In genomic region chr5:148293346-148293745, GRCm38 (mm10) we compare ENCODE assay signal across 8 mouse cellular contexts.
DNase-seq lines count a peak whose midpoint lies in the region; ATAC-seq and TF ChIP-seq lines count a peak whose summit lies in the region.

No protein-coding gene starts in this region.

- no peaks in the 10 kb centered on the region for H3K36me3 ChIP-seq in lung, postnatal 0 days (ENCODE audit: insufficient read depth, low read length)

- H3K4me2 ChIP-seq in lung, postnatal 0 days (replicated peaks; ENCODE audit: low read depth, low read length) = no peak overlapping the region

- H3K27me3 ChIP-seq in lung, postnatal 0 days (replicated peaks; ENCODE audit: insufficient read depth, low read length) = no peaks in the 10 kb centered on the region

- no peak for ATAC-seq in lung, postnatal 0 days

- WGBS in lung, postnatal 0 days = 83% methylated on average over 7 of the region's 7 CpGs

- no peak overlapping the region for H3K9ac ChIP-seq in lung, postnatal 0 days (replicated peaks; ENCODE audit: low read depth)

- TF ChIP-seq EP300 in lung, postnatal 0 days (IDR thresholded peaks at IDR 0.05) = no peak

- H3K9me3 ChIP-seq in lung, postnatal 0 days (ENCODE audit: low read length) = no peaks in the 10 kb centered on the region

- no peak for TF ChIP-seq POLR2A in brain, embryonic 14.5 days (IDR thresholded peaks at IDR 0.05; ENCODE audit: borderline replicate concordance, extremely low read depth, insufficient read depth, insufficient read length, poor library complexity, severe bottlenecking)

- peak; percentile 63 for TF ChIP-seq CTCF in lung, postnatal 0 days (IDR thresholded peaks at IDR 0.05)
- peak; percentile 57; the same call in 1 of the 2 replicates for TF ChIP-seq CTCF in brain, embryonic 14.5 days (IDR thresholded peaks at IDR 0.05; ENCODE audit: borderline replicate concordance, extremely low read depth, insufficient read depth, insufficient read length)

- H3K27ac ChIP-seq in lung, postnatal 0 days (ENCODE audit: low read length) = no peak overlapping the region

- DNase-seq in gastrocnemius, postnatal 10 days = peak; percentile 12
- no peak for DNase-seq in gastrocnemius, postnatal 36 days
- no peak for DNase-seq in lung, postnatal 0 days (ENCODE audit: low spot score)
- no peak for DNase-seq in lung, adult 18-20 months
- DNase-seq in brain, embryonic 14.5 days (ENCODE audit: low read depth) = peak; percentile 25
- peak; percentile 43 for DNase-seq in mesoderm, embryonic 11.5 days (ENCODE audit: low read depth, low spot score)
- no peak for DNase-seq in ovary, postnatal 10 days (ENCODE audit: low spot score)
- no peak for DNase-seq in adrenal gland, postnatal 36 days

- intact Hi-C loops in gastrocnemius, postnatal 36 days (cut with DNase I) = no loop called here

- no peaks in the 10 kb centered on the region for H3K4me1 ChIP-seq in lung, postnatal 0 days (ENCODE audit: insufficient read depth, low read depth, low read length)

- H3K4me3 ChIP-seq in lung, postnatal 0 days (ENCODE audit: low read depth, low read length) = no peak overlapping the region

Comparison
In these comparisons a context has a peak if more than half of its experiments do, and no peak if none do; other contexts are left out.
1. DNase-seq: peak in gastrocnemius, postnatal 10 days (single experiment), brain, embryonic 14.5 days (single experiment) and mesoderm, embryonic 11.5 days (single experiment); none in gastrocnemius, postnatal 36 days (0 of 2), lung, postnatal 0 days (single experiment), lung, adult 18-20 months (0 of 2), ovary, postnatal 10 days (single experiment) and adrenal gland, postnatal 36 days (0 of 2).